In genomic region chr7:123205261-123205660, GRCm38 (mm10) we compare ENCODE assay signal across 9 mouse cellular contexts. TPM values are rescaled to one million over a fixed set of nuclear protein-coding genes. Genes with fewer than 3 reads are reported as not detected.
DNase-seq lines count a peak whose midpoint lies in the region; ATAC-seq and TF ChIP-seq lines count a peak whose summit lies in the region.
"Had no signal": no experiment of that assay in that cellular context is flagged by ENCODE, and none has a peak within 500 bp of the region (broad histone marks: within the 10 kb centered on the region; RNA-seq: fewer than 3 reads in every experiment).

No protein-coding gene starts in this region.

- peak; percentile 49 for DNase-seq in gastrocnemius, adult 2 months
- DNase-seq in gastrocnemius, adult 8-10 months (ENCODE audit: low spot score in 2 of 2) = no peak
- DNase-seq in 3T3-L1 (ENCODE audit: low read depth, low spot score) (peak; percentile 76), R1 (ENCODE audit: low read depth, low spot score) (peak; percentile 78)
- peak; percentile 77 for DNase-seq in induced T-regulatory cell, adult 2 months (ENCODE audit: low read depth)
- peak; percentile 16 to 18 for DNase-seq in lung, adult 18-20 months
- DNase-seq in right cerebral cortex, postnatal 4 days = peak; percentile 83

- intact Hi-C loops in gastrocnemius, adult 2 months (cut with DNase I) = loop anchor here (1.0 to 5.0 kb wide), 2 partner anchors 192 to 261 kb away; no protein-coding TSS in a partner anchor

- ATAC-seq in common myeloid progenitor, adult 5-6 weeks (replicated peaks; ENCODE audit: low read depth, poor library complexity, severe bottlenecking) = peak; percentile 67

- no peak overlapping the region for H3K27ac ChIP-seq in gastrocnemius, adult 2 months
- H3K27ac ChIP-seq: lung, embryonic 15.5 days had no signal

- peak; percentile 68 for TF ChIP-seq CTCF in gastrocnemius, adult 2 months (IDR thresholded peaks at IDR 0.05)

- no peak overlapping the region for H3K4me3 ChIP-seq in gastrocnemius, adult 2 months
- H3K4me3 ChIP-seq: lung, embryonic 15.5 days had no signal

RNA-seq across cellular contexts. Expression of gene Slc5a11, which starts 9.3 kb away (rescaled TPM):
- total RNA-seq in gastrocnemius, adult 2 months (2021) = not detected
- total RNA-seq in gastrocnemius, adult 8-10 months (2022) = not detected
- 0.46 TPM in 1 of 2 replicates, not detected in the other for total RNA-seq in common myeloid progenitor, adult 5-6 weeks (2017)

Comparison
In these comparisons a context has a peak if more than half of its experiments do, and no peak if none do; other contexts are left out.
1. DNase-seq: peak in gastrocnemius, adult 2 months (single experiment), 3T3-L1 (single experiment), R1 (single experiment), induced T-regulatory cell, adult 2 months (single experiment), lung, adult 18-20 months (2 of 2) and right cerebral cortex, postnatal 4 days (single experiment); none in gastrocnemius, adult 8-10 months (0 of 2).